ENCODE assay signal across 7 mouse cellular contexts in genomic region chr3:51888662-51889433, GRCm38 (mm10).
DNase-seq lines count a peak whose midpoint lies in the region; ATAC-seq and TF ChIP-seq lines count a peak whose summit lies in the region.

No protein-coding gene starts in this region.

- no peak overlapping the region for H3K27ac ChIP-seq in lung, postnatal 0 days (ENCODE audit: low read length)
- peak overlapping the region; percentile 68 for H3K27ac ChIP-seq in forebrain, postnatal 0 days (ENCODE audit: low read depth, low read length)
- no peak overlapping the region for H3K27ac ChIP-seq in liver, embryonic 15.5 days (replicated peaks)

- H3K4me3 ChIP-seq in lung, postnatal 0 days (ENCODE audit: low read depth, low read length) = no peak overlapping the region
- no peak overlapping the region for H3K4me3 ChIP-seq in forebrain, postnatal 0 days (ENCODE audit: low read depth, low read length)
- no peak overlapping the region for H3K4me3 ChIP-seq in liver, embryonic 15.5 days (replicated peaks)

- 0 out of 2 replicates have a peak, but pooled peaks have one; percentile 25 for ATAC-seq in lung, postnatal 0 days
- peak; percentile 67 for ATAC-seq in forebrain, postnatal 0 days
- ATAC-seq in liver, embryonic 15.5 days (ENCODE audit: insufficient read depth) = peak; percentile 31; the same call in 1 of the 2 replicates

- WGBS in lung, postnatal 0 days = 27% methylated on average over 20 of the region's 20 CpGs
- WGBS in forebrain, postnatal 0 days = 8% methylated on average over 20 of the region's 20 CpGs
- 24% methylated on average over 20 of the region's 20 CpGs for WGBS in liver, embryonic 15.5 days (ENCODE audit: insufficient replicate concordance)

- H3K9me3 ChIP-seq in lung, postnatal 0 days (ENCODE audit: low read length) = no peaks in the 10 kb centered on the region
- H3K9me3 ChIP-seq in forebrain, postnatal 0 days (ENCODE audit: low read length) = no peaks in the 10 kb centered on the region
- no peaks in the 10 kb centered on the region for H3K9me3 ChIP-seq in liver, embryonic 15.5 days (replicated peaks)

- no peak for DNase-seq in lung, postnatal 0 days (ENCODE audit: low spot score)
- no peak for DNase-seq in lung, postnatal 14 days
- peak; percentile 64 for DNase-seq in forebrain, postnatal 0 days
- DNase-seq in urinary bladder, postnatal 4 days (ENCODE audit: low spot score in 2 of 2) = no peak
- no peak for DNase-seq in layer of hippocampus, adult 9-11 months
- DNase-seq in adrenal gland, postnatal 25 days = no peak

- TF ChIP-seq CTCF in lung, postnatal 0 days (IDR thresholded peaks at IDR 0.05) = no peak
- TF ChIP-seq CTCF in forebrain, postnatal 0 days (IDR thresholded peaks at IDR 0.05; ENCODE audit: low read depth) = 0 out of 2 replicates have a peak, but pooled peaks have one; percentile 2

- H3K9ac ChIP-seq in lung, postnatal 0 days (replicated peaks; ENCODE audit: low read depth) = no peak overlapping the region
- H3K9ac ChIP-seq in forebrain, postnatal 0 days = peak overlapping the region; percentile 35; the same call in 1 of the 2 replicates
- H3K9ac ChIP-seq in liver, embryonic 15.5 days = no peak overlapping the region

- 0 out of 2 replicates have a peak overlapping the region, but pooled peaks have one; percentile 14 for H3K4me2 ChIP-seq in lung, postnatal 0 days (replicated peaks; ENCODE audit: low read depth, low read length)
- peak overlapping the region; percentile 20; the same call in 1 of the 2 replicates for H3K4me2 ChIP-seq in forebrain, postnatal 0 days (ENCODE audit: low read depth)
- H3K4me2 ChIP-seq in liver, embryonic 15.5 days = peak overlapping the region; percentile 47

- H3K27me3 ChIP-seq in lung, postnatal 0 days (replicated peaks; ENCODE audit: insufficient read depth, low read length) = no peaks in the 10 kb centered on the region
- no peaks in the 10 kb centered on the region for H3K27me3 ChIP-seq in forebrain, postnatal 0 days (ENCODE audit: insufficient read depth, low read length)
- no peaks in the 10 kb centered on the region for H3K27me3 ChIP-seq in liver, embryonic 15.5 days

- no peak for TF ChIP-seq EP300 in lung, postnatal 0 days (IDR thresholded peaks at IDR 0.05)

- H3K36me3 ChIP-seq in lung, postnatal 0 days (ENCODE audit: insufficient read depth, low read length) = no peaks in the 10 kb centered on the region
- H3K36me3 ChIP-seq in forebrain, postnatal 0 days (ENCODE audit: insufficient read depth) = no peaks in the 10 kb centered on the region
- no peaks in the 10 kb centered on the region for H3K36me3 ChIP-seq in liver, embryonic 15.5 days (replicated peaks)

- peaks cover 31% of the 10 kb centered on the region for H3K4me1 ChIP-seq in lung, postnatal 0 days (ENCODE audit: insufficient read depth, low read depth, low read length)
- peaks cover 25% of the 10 kb centered on the region for H3K4me1 ChIP-seq in forebrain, postnatal 0 days (ENCODE audit: insufficient read depth)
- H3K4me1 ChIP-seq in liver, embryonic 15.5 days (replicated peaks) = peaks cover 9% of the 10 kb centered on the region; the same call in 1 of the 2 replicates
